Mouse (Mus musculus) liver, adult 2 months (tissue): Measurements from ENCODE around the gene Selplg. TPM values are rescaled to one million over a fixed set of nuclear protein-coding genes. Genes with fewer than 3 reads are reported as not detected.

Experiments
- DNase-seq: peaks from one replicate; pipeline ENCODE4 v3.0.0-alpha.2; 2011; ENCODE audit warnings: low read depth, low spot score; ENCODE audit errors: extremely low read depth
- H3K27ac ChIP-seq: fragments of 200-500 bp; replicated peaks from 2 replicates; pipeline ENCODE4 v1.5.1; 2012; ENCODE audit warnings: low read depth, mild to moderate bottlenecking, control low read depth, inconsistent platforms, low read length; ENCODE audit not compliant: insufficient read depth
- H3K27me3 ChIP-seq: fragments of 200-500 bp; 2 replicates; pipeline ENCODE4 v1.6.1; 2012; ENCODE audit warnings: mild to moderate bottlenecking, moderate library complexity, low read length, inconsistent platforms; ENCODE audit not compliant: control insufficient read depth, insufficient read depth
- H3K36me3 ChIP-seq: fragments of 200-500 bp; 2 replicates; pipeline ENCODE4 v1.6.1; 2012; ENCODE audit warnings: low read length, inconsistent platforms; ENCODE audit not compliant: control insufficient read depth, insufficient read depth
- H3K4me1 ChIP-seq: fragments of 200-500 bp; 2 replicates; pipeline ENCODE4 v1.6.1; 2011; ENCODE audit warnings: low read length; ENCODE audit not compliant: control insufficient read depth, insufficient read depth
- H3K4me3 ChIP-seq: fragments of 200-500 bp; 2 replicates; pipeline ENCODE4 v1.5.1; 2011; ENCODE audit warnings: low read depth, mild to moderate bottlenecking, control low read depth, low read length, moderate library complexity; ENCODE audit not compliant: insufficient read depth
- H3K79me2 ChIP-seq: fragments of 200-500 bp; 2 replicates; pipeline ENCODE4 v1.6.1; 2012; ENCODE audit warnings: inconsistent platforms, mild to moderate bottlenecking, low read length, moderate library complexity; ENCODE audit not compliant: control insufficient read depth, insufficient read depth
- H3K9ac ChIP-seq: fragments of 200-500 bp; 2 replicates; pipeline ENCODE4 v1.6.1; 2012; ENCODE audit warnings: low read depth, mild to moderate bottlenecking, control low read depth, inconsistent platforms, low read length
- CTCF ChIP-seq: fragments of 200-500 bp; IDR thresholded peaks from 2 replicates; pipeline ENCODE4 v1.5.1; 2011; ENCODE audit warnings: low read depth, low read length, control low read depth
- POLR2A ChIP-seq: fragments of 200-500 bp; IDR thresholded peaks from 2 replicates; pipeline ENCODE4 v1.6.1; 2011; ENCODE audit warnings: low read length, control low read depth; ENCODE audit not compliant: insufficient read depth; ENCODE audit errors: extremely low read depth
- WGBS: fragments of 180-500 bp; shearing (Covaris S2); methylation state at CpG from one replicate; pipeline ENCODE4 v1.1.7; 2018; 5-methylcytosine and 5-hydroxymethylcytosine counted together
- polyA plus RNA-seq: library from polyadenylated mRNA; depleted of rRNA; stranded (reverse); fragments of >200 nt; gene quantifications from 2 replicates; pipeline ENCODE4 v1.2.3, GENCODE M21; 2012
- total RNA-seq: library from RNA; depleted of rRNA; stranded (reverse); fragments of >200 nt; gene quantifications from 2 replicates; pipeline ENCODE4 v1.2.3, GENCODE M21; 2014

Selplg gene
- total and polyA plus RNA-seq, 2 experiments, result 1.1 to 6.2 TPM

DNA sequence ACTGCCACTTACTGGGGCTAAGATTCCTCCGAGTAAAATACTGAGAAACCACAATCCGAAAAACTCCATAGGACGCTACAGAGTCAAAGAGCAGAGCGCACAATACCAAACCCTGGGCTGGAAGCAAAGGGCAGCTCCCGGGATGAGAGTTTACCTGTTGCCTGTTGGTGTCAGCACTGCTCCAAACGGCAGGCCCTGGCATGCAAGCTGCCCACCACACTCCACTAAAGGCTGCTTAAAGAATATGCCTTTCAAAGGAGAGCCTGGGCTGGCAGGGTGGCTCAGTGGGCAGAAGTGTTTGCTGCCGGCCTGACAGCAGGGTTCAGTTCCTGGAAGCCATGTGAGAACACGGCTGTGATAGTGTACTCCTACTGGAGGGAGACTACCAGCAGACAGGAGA, 25.2 kb upstream of the Selplg start:
- Histone ChIP-seq H3K79me2 (no peaks in the 10 kb centered on the region; the same call in 1 of the 2 replicates), H3K27me3 (no peaks in the 10 kb centered on the region), H3K4me1 (0 out of 2 replicates have a peak, but pooled peaks cover 2% of the 10 kb centered on the region), H3K4me3 (no peak overlapping the region), H3K9ac (no peak overlapping the region), H3K36me3 (no peaks in the 10 kb centered on the region), H3K27ac (no peak overlapping the region)
- 74% methylated on average over 8 of the region's 8 CpGs for WGBS
- DNase-seq, result no peak
- TF ChIP-seq CTCF, result no peak
- no peak for TF ChIP-seq POLR2A

DNA sequence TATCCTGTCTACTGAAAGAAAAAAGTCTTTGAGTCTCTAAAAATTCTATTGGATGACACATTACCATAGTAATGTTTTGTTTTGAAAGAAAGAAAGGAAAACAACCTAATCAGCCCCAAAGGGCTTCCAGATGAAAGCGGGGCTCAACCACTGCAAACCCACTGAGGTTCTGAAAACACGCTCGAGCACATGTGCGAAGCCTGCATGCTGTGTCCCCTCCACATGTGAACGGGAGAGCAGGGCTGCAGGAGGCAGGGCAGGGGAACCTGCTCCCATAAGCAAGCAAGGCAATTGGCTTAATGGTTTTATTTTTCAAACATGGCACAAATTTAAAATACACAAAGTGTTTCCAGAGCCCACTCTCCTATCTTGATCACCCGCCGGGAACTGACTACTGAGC, 24.2 kb upstream of the Selplg start:
- H3K79me2 ChIP-seq, result no peaks in the 10 kb centered on the region; the same call in 1 of the 2 replicates
- WGBS, result 82% methylated on average over 7 of the region's 7 CpGs
- H3K4me3 ChIP-seq, result no peak overlapping the region
- H3K36me3 ChIP-seq, result no peaks in the 10 kb centered on the region
- DNase-seq, result no peak
- TF ChIP-seq CTCF (no peak), POLR2A (no peak)
- no peak overlapping the region for H3K27ac ChIP-seq
- 0 out of 2 replicates have a peak, but pooled peaks cover 2% of the 10 kb centered on the region for H3K4me1 ChIP-seq
- no peaks in the 10 kb centered on the region for H3K27me3 ChIP-seq
- H3K9ac ChIP-seq, result no peak overlapping the region

DNA sequence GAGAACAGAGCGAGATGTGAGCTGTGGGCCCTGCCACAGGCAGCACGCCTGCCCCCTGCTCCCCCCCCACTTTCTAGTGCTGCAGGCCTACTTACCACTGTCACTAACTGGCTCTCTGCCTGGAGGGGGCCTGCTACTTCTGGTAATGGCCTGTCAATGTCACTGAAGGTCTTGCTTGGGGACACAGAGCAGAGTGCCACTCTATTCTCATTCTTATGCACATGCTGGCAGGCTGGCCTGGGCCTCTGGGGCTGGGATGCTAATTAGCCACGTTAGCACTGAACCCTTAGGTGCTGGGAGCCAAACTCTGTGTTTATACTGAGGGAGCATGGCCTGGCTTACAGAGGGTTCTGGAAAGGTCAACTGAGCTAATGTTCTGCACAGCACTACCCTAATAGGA, 23.3 kb upstream of the Selplg start:
- TF ChIP-seq POLR2A (no peak), CTCF (no peak)
- Histone ChIP-seq H3K9ac (no peak overlapping the region), H3K36me3 (no peaks in the 10 kb centered on the region), H3K4me1 (0 out of 2 replicates have a peak, but pooled peaks cover 2% of the 10 kb centered on the region), H3K4me3 (no peak overlapping the region), H3K27me3 (no peaks in the 10 kb centered on the region), H3K27ac (no peak overlapping the region), H3K79me2 (no peaks in the 10 kb centered on the region; the same call in 1 of the 2 replicates)
- WGBS, result 71% methylated on average over 3 of the region's 3 CpGs
- DNase-seq, result peak; percentile 57

DNA sequence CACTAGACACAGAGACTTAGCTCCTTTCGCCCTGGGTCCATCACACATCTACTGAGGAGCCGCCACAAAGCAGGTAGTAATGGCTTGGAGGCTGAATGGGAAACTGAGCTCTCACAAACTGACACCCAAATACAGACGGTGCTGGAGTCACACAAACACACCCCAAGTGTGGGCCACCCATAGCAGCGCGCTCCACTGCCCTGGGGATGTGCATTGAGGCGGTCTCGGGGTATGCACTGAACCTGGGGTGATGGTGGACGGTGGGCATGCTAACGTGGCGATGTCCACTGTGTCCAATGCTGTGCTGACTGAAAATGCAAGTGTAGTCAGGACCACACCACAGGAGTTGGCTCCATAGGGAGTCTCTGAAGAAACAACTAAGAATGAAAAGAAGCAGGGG, 22.7 kb upstream of the Selplg start:
- WGBS, result 94% methylated on average over 10 of the region's 10 CpGs
- Histone ChIP-seq H3K9ac (no peak overlapping the region), H3K27ac (no peak overlapping the region), H3K36me3 (no peaks in the 10 kb centered on the region), H3K4me3 (no peak overlapping the region), H3K79me2 (no peaks in the 10 kb centered on the region; the same call in 1 of the 2 replicates), H3K27me3 (no peaks in the 10 kb centered on the region), H3K4me1 (0 out of 2 replicates have a peak, but pooled peaks cover 2% of the 10 kb centered on the region)
- no peak for DNase-seq
- TF ChIP-seq POLR2A, result no peak
- no peak for TF ChIP-seq CTCF

DNA sequence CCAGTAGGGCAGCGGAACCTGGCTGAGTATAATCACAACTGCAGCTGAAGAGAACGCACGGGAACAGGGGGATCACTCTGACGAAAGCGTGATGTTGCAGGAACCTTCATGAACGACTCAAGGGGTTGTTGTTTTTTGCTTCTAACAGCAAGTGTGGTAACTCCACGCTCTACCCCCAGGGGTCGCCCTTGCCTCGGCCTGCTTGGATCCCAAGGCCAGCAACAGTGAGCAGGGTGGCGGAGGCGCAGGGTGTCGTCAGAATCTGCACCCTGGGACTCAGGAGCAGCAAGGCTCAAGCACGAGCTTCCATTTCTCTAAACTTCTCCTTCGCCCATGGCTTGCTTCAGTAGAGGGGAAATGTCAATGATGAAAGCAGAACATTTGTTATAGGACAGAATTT, 22.1 kb upstream of the Selplg start:
- 0 out of 2 replicates have a peak, but pooled peaks cover 1% of the 10 kb centered on the region for H3K4me1 ChIP-seq
- no peak overlapping the region for H3K9ac ChIP-seq
- 42% methylated on average over 14 of the region's 14 CpGs for WGBS
- H3K27ac ChIP-seq, result no peak overlapping the region
- H3K4me3 ChIP-seq, result no peak overlapping the region
- H3K36me3 ChIP-seq, result no peaks in the 10 kb centered on the region
- no peaks in the 10 kb centered on the region for H3K27me3 ChIP-seq
- TF ChIP-seq POLR2A (no peak), CTCF (peak; percentile 99)
- H3K79me2 ChIP-seq, result no peaks in the 10 kb centered on the region; the same call in 1 of the 2 replicates
- DNase-seq, result peak; percentile 32

DNA sequence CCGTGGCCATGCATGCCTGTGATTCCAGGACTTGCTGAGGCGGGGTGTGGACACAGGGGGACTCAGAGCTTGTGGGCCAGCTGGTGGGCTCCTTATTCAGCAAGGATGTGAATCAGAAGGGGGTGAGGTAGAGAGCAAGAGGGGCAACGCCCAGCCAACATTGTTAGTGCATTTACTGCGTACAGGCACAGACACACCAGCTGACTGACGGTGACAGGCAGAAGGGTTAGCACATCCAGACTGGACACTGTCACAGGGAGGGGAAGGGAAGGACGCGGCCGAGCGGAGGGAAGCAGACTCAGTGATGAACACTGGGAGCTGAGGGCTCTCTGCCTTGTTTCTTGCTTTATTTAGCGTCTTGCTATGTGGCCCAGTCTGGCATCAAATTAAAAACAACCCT, 21.1 kb upstream of the Selplg start:
- Histone ChIP-seq H3K4me1 (no peaks in the 10 kb centered on the region), H3K9ac (no peak overlapping the region), H3K4me3 (no peak overlapping the region), H3K27me3 (no peaks in the 10 kb centered on the region), H3K27ac (no peak overlapping the region), H3K79me2 (no peaks in the 10 kb centered on the region), H3K36me3 (no peaks in the 10 kb centered on the region)
- TF ChIP-seq POLR2A (no peak), CTCF (no peak)
- no peak for DNase-seq
- 90% methylated on average over 10 of the region's 10 CpGs for WGBS
